14 mouse cellular contexts compared by ENCODE assay signal in genomic region chr2:118642431-118642830, GRCm38 (mm10). TPM values are rescaled to one million over a fixed set of nuclear protein-coding genes. Genes with fewer than 3 reads are reported as not detected.
DNase-seq lines count a peak whose midpoint lies in the region; ATAC-seq lines count a peak whose summit lies in the region.
"Had no signal": no experiment of that assay in that cellular context is flagged by ENCODE, and none has a peak within 500 bp of the region (broad histone marks: within the 10 kb centered on the region; RNA-seq: fewer than 3 reads in every experiment).

No protein-coding gene starts in this region.

- no peak overlapping the region for H3K4me3 ChIP-seq in limb, embryonic 10.5 days
- H3K4me3 ChIP-seq: embryonic facial prominence, embryonic 12.5 days; gastrocnemius, adult 2 months; liver, embryonic 13.5 days had no signal

- 91% methylated on average over 3 of the region's 3 CpGs for WGBS in limb, embryonic 10.5 days

- DNase-seq in spleen, postnatal 36 days (ENCODE audit: low spot score in 2 of 2): peak; percentile 75 to 80
- DNase-seq in spleen, postnatal 4 days (ENCODE audit: low spot score in 2 of 2): no peak
- DNase-seq in thymus, adult 18-20 months: peak; percentile 38 to 71
- DNase-seq in urinary bladder, adult 2 months (ENCODE audit: low spot score): no peak
- DNase-seq in left cerebral cortex, adult 18-20 months (ENCODE audit: low spot score in 2 of 2): no peak
- no peak for DNase-seq in limb, embryonic 10.5 days (ENCODE audit: low spot score)
- DNase-seq: adrenal gland, postnatal 36 days; cerebellum, postnatal 14 days; gastrocnemius, adult 2 months; heart, postnatal 14 days; liver, embryonic 13.5 days; retina, postnatal 1 day had no signal

- H3K27ac ChIP-seq in limb, embryonic 10.5 days: no peak overlapping the region
- H3K27ac ChIP-seq: embryonic facial prominence, embryonic 12.5 days; gastrocnemius, adult 2 months had no signal

- peaks cover 90% of the 10 kb centered on the region for H3K36me3 ChIP-seq in limb, embryonic 10.5 days

- no peaks in the 10 kb centered on the region for H3K27me3 ChIP-seq in limb, embryonic 10.5 days (ENCODE audit: low read depth, poor library complexity, severe bottlenecking)
- H3K27me3 ChIP-seq: embryonic facial prominence, embryonic 12.5 days; liver, embryonic 13.5 days had no signal

- H3K4me1 ChIP-seq in limb, embryonic 10.5 days: no peaks in the 10 kb centered on the region
- H3K4me1 ChIP-seq: embryonic facial prominence, embryonic 12.5 days; liver, embryonic 13.5 days had no signal

- ATAC-seq in common myeloid progenitor, adult 5-6 weeks (replicated peaks; ENCODE audit: low read depth, poor library complexity, severe bottlenecking): peak; percentile 70

- no peaks in the 10 kb centered on the region for H3K9me3 ChIP-seq in limb, embryonic 10.5 days (replicated peaks)
- H3K9me3 ChIP-seq: embryonic facial prominence, embryonic 12.5 days; liver, embryonic 13.5 days had no signal

RNA-seq across cellular contexts. Expression of gene Pak6, which starts 20.7 kb away (rescaled TPM):
- total RNA-seq in common myeloid progenitor, adult 5-6 weeks (2017): 1.1 and 1.7 TPM in 2 replicates
- 12.3 and 12.7 TPM in 2 replicates for polyA plus RNA-seq in urinary bladder, adult 2 months (2012; rRNA removed)
- total RNA-seq in left cerebral cortex, adult 18-20 months (2021): 10 to 100 TPM; 79.7 to 86.4 TPM
- 0.65 and 0.75 TPM in 2 replicates for polyA plus RNA-seq in limb, embryonic 10.5 days (2016; fragmentation: Nextera tagmentation; extraction: Ambion mirVana)
- total RNA-seq: gastrocnemius, adult 2 months had no signal

RNA-seq across cellular contexts. Expression of gene Bub1b, which starts 44.4 kb away (rescaled TPM):
- 103 and 106 TPM in 2 replicates for total RNA-seq in common myeloid progenitor, adult 5-6 weeks (2017)
- 2.4 and 2.8 TPM in 2 replicates for polyA plus RNA-seq in urinary bladder, adult 2 months (2012; rRNA removed)
- 1 to 10 TPM; 1.0 to 1.1 TPM for total RNA-seq in left cerebral cortex, adult 18-20 months (2021)
- 148 and 168 TPM in 2 replicates for polyA plus RNA-seq in limb, embryonic 10.5 days (2016; fragmentation: Nextera tagmentation; extraction: Ambion mirVana)

Comparison
In these comparisons a context has a peak if more than half of its experiments do, and no peak if none do; other contexts are left out.
1. DNase-seq: peak in spleen, postnatal 36 days (2 of 2) and thymus, adult 18-20 months (2 of 2); none in spleen, postnatal 4 days (0 of 2), urinary bladder, adult 2 months (single experiment), left cerebral cortex, adult 18-20 months (0 of 2) and limb, embryonic 10.5 days (single experiment).
2. RNA of gene Pak6, which starts 20.7 kb away (total RNA-seq): 79.7 to 86.4 TPM in left cerebral cortex, adult 18-20 months; 1.1 to 1.7 TPM in common myeloid progenitor, adult 5-6 weeks; every median in the first group is over 10 times any median in the second.
3. RNA of gene Bub1b, which starts 44.4 kb away (total RNA-seq): 103 to 106 TPM in common myeloid progenitor, adult 5-6 weeks; 1.0 to 1.1 TPM in left cerebral cortex, adult 18-20 months; every median in the first group is over 10 times any median in the second.